Mouse (Mus musculus) kidney, adult 2 months (tissue): ENCODE results near the gene Zbtb9. TPM values are rescaled to one million over a fixed set of nuclear protein-coding genes. Genes with fewer than 3 reads are reported as not detected.

ENCODE experiments used
- DNase-seq: peaks from one replicate; pipeline ENCODE4 v3.0.0; 2021
- H3K27ac ChIP-seq: fragments of 200-500 bp; 2 replicates; pipeline ENCODE4 v1.5.1; 2012; ENCODE audit warnings: low read depth, low read length, control low read depth, inconsistent platforms; ENCODE audit not compliant: insufficient read depth
- H3K27me3 ChIP-seq: fragments of 200-500 bp; replicated peaks from 2 replicates; pipeline ENCODE4 v1.6.1; 2012; ENCODE audit warnings: mild to moderate bottlenecking, moderate library complexity, low read length, inconsistent platforms; ENCODE audit not compliant: control insufficient read depth, insufficient read depth
- H3K36me3 ChIP-seq: fragments of 200-500 bp; 2 replicates; pipeline ENCODE4 v1.6.1; 2012; ENCODE audit warnings: mild to moderate bottlenecking, moderate library complexity, low read length, inconsistent platforms; ENCODE audit not compliant: control insufficient read depth, insufficient read depth
- H3K4me1 ChIP-seq: fragments of 200-500 bp; 2 replicates; pipeline ENCODE4 v1.6.1; 2011; ENCODE audit warnings: low read length; ENCODE audit not compliant: control insufficient read depth, insufficient read depth
- H3K4me3 ChIP-seq: fragments of 200-500 bp; 2 replicates; pipeline ENCODE4 v1.5.1; 2011; ENCODE audit warnings: mild to moderate bottlenecking, low read depth, low read length, control low read depth; ENCODE audit not compliant: insufficient read depth
- CTCF ChIP-seq: fragments of 200-500 bp; conservative IDR thresholded peaks from 2 replicates; pipeline ENCODE4 v1.5.1; 2011; ENCODE audit warnings: low read depth, mild to moderate bottlenecking, control low read depth, low read length, moderate library complexity, mixed read lengths; ENCODE audit not compliant: insufficient read depth, insufficient read length
- POLR2A ChIP-seq: fragments of 200-500 bp; IDR thresholded peaks from one replicate; pipeline ENCODE4 v1.6.1; 2011; ENCODE audit warnings: low read depth, low read length, control low read depth
- WGBS: fragments of 180-500 bp; shearing (Covaris S2); methylation state at CpG from one replicate; pipeline ENCODE4 v1.1.7; 2018; 5-methylcytosine and 5-hydroxymethylcytosine counted together
- polyA plus RNA-seq: library from polyadenylated mRNA; depleted of rRNA; stranded (reverse); fragments of >200 nt; gene quantifications from 2 replicates; pipeline ENCODE4 v1.2.3, GENCODE M21; 2012

Gene Zbtb9
- polyA plus RNA-seq, 1 experiment, result 6.5 TPM

DNA sequence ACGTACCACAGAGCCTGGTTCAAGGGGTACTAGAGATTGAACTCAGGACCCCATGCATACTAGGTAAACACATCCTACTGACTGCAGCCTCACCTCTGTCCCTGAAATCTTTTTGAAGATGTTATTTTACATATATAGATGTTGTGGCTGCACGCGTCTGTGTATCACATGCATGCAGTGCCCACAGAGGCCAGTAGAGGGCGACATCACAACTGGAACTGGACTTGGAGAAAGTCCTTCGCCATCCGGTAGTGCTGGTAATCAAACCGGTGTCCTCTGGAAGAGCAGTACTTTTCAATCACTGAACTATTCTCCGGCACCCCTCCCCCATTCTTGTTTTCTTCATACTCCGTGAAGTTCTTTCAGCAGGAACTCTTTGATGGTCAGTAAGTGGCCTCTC lies 31.5 kb downstream of the Zbtb9 start:
- Histone ChIP-seq H3K27ac (no peak overlapping the region), H3K27me3 (no peaks in the 10 kb centered on the region), H3K4me3 (no peak overlapping the region), H3K4me1 (no peaks in the 10 kb centered on the region), H3K36me3 (no peaks in the 10 kb centered on the region)
- peak; percentile 83 for TF ChIP-seq CTCF
- TF ChIP-seq POLR2A, result no peak
- 46% methylated on average over 9 of the region's 9 CpGs for WGBS
- peak; percentile 62 for DNase-seq

DNA sequence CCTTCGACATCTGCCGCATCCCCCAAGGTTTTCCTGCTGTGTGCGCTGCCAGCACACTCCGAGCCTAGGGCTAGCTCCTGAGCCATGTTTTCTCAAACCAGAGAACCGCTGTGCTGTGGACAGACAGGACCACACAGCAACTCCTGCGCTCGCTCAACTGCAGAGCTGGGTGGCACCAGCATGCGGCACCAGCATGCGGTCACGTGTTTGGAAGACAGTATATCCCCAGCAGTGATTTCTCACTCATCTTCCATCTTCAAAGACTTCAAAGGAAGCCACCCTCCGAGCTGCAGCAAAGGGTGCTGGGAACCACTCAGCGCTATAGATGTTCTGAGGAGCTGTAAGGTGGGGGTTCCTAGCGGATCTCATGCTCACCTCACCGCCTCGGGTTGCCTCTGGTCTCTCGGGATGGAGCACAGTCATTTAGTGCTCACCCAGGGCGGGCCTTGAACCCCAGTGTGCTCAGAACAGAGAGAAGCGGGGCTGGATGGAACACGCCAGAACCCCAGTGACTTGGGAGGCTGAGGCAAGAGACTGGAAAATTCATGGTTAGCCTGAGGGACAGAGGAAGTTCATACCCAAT lies 32.0 kb downstream of the Zbtb9 start:
- Histone ChIP-seq H3K27me3 (no peaks in the 10 kb centered on the region), H3K27ac (no peak overlapping the region), H3K4me1 (no peaks in the 10 kb centered on the region), H3K36me3 (no peaks in the 10 kb centered on the region), H3K4me3 (no peak overlapping the region)
- WGBS, result 44% methylated on average over 19 of the region's 19 CpGs
- TF ChIP-seq POLR2A, result no peak
- TF ChIP-seq CTCF, result no peak
- DNase-seq, result no peak

DNA sequence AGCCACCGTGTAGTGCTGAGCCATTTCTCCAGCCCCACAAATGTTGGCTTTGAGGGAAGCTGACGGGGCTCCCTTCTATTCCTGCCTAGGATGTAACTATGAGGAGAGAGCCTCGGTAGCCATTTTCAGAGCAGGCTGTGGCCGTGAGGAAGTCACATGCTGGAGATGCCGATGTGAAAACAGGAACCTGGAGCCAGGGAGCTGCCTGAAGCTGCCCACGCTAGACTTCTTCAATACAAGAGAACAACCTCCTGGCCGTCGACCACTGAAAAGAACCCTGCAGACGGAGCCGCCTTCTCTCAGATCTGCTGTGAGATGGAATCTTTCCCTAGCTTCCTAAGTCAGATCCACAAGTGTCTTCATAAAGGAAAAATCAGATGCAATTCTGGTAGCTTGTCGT lies 32.7 kb downstream of the Zbtb9 start:
- TF ChIP-seq POLR2A (no peak), CTCF (no peak)
- no peaks in the 10 kb centered on the region for H3K4me1 ChIP-seq
- H3K36me3 ChIP-seq, result no peaks in the 10 kb centered on the region
- H3K27me3 ChIP-seq, result no peaks in the 10 kb centered on the region
- DNase-seq, result no peak
- no peak overlapping the region for H3K27ac ChIP-seq
- H3K4me3 ChIP-seq, result no peak overlapping the region
- WGBS, result 59% methylated on average over 11 of the region's 11 CpGs

GRCm38 (mm10) chr17:27008277-27008676 lies 35.3 kb downstream of the Zbtb9 start:
- no peak for DNase-seq
- no peak overlapping the region for H3K27ac ChIP-seq
- H3K4me1 ChIP-seq, result no peaks in the 10 kb centered on the region
- no peaks in the 10 kb centered on the region for H3K36me3 ChIP-seq
- H3K4me3 ChIP-seq, result no peak overlapping the region
- no peaks in the 10 kb centered on the region for H3K27me3 ChIP-seq
- TF ChIP-seq POLR2A, result no peak
- no peak for TF ChIP-seq CTCF
- 62% methylated on average over 2 of the region's 2 CpGs for WGBS

DNA sequence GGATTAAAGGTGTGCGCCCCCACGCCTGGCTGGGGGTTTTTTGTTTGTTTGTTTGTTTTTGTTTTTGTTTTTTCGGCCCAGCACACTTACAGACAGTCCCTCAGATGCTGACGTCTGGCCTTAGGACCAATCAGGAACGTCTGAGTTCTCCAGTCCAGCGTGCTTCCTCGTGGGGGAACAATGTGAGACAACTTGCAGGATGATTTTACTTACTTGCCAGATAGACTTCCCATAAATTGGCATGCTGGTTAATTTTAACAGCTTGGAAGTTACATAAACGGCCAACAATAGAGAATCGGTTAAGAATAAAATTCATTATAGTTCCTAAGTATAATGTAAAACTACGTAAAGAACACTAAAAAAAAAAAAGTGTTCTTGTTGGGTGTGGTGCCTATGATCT lies 38.2 kb downstream of the Zbtb9 start:
- DNase-seq, result no peak
- Histone ChIP-seq H3K27ac (no peak overlapping the region), H3K36me3 (no peaks in the 10 kb centered on the region), H3K4me3 (no peak overlapping the region), H3K27me3 (no peaks in the 10 kb centered on the region), H3K4me1 (no peaks in the 10 kb centered on the region)
- 91% methylated on average over 10 of the region's 10 CpGs for WGBS
- no peak for TF ChIP-seq POLR2A
- TF ChIP-seq CTCF, result no peak

DNA sequence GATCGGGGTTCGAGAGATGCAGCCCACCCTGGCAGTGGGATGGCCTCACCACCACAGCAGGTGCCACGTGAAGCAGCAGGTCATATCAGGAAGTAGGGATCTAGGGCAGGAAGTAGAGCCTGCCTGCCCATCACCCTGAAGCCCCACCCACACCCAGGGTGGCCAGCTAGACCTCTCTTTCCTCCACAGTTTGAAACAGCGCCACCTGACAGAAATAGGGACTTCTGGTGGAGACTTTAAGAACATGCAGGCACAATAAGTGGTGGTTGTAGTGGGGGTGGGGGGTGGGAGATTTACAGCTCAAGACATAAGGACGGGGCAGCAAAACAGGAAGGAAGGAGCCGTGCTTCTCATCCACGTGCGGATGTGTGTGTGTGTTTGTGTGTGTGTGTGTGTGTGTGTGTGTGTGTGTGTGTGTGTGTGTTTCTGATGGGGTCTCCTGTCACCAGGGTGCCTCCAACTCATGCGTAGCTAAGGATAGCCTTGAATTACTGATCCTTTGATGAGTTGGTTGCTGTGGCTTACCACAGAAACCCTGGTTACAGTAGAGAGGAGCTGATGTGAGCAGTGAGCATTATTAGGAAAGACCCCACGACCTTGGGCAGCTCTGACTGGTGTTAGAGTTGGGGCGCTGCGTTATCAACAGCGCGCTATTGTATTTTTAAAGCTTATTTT lies 39.2 kb downstream of the Zbtb9 start:
- Histone ChIP-seq H3K4me1 (no peaks in the 10 kb centered on the region), H3K4me3 (no peak overlapping the region)
- WGBS, result 37% methylated on average over 14 of the region's 14 CpGs

DNA sequence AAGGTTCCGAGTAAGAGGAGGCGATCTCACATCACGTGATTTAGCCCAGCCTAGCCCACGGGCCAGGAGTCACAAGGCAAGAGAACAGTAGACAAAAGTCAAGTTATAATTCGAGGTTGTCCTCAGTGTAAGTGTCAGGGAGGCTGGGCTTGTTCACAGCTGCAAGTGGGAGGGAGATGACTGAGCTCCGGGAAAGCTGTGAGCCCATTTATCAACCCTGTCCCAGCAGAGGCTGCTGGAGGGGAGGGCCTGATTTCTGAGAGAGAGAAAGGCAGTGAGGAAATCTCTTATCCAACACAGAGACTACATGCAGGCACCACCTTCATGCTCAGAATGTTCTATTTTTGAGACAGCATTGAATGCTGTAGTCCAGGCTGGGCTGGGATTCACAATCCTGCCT lies 39.9 kb downstream of the Zbtb9 start:
- Histone ChIP-seq H3K4me1 (no peaks in the 10 kb centered on the region), H3K27ac (no peak overlapping the region), H3K27me3 (no peaks in the 10 kb centered on the region), H3K36me3 (no peaks in the 10 kb centered on the region), H3K4me3 (no peak overlapping the region)
- 25% methylated on average over 6 of the region's 6 CpGs for WGBS
- TF ChIP-seq POLR2A (no peak), CTCF (no peak)
- DNase-seq, result no peak

More for the DNA sequence above, 39.2 kb downstream of the Zbtb9 start:
- Histone ChIP-seq H3K27ac (no peak overlapping the region), H3K36me3 (no peaks in the 10 kb centered on the region), H3K27me3 (no peaks in the 10 kb centered on the region)
- peak; percentile 34 for DNase-seq
- TF ChIP-seq CTCF (no peak), POLR2A (no peak)
